Mouse (Mus musculus): Measurements from ENCODE around the gene Zfp277.

Zfp277 gene

DNA sequence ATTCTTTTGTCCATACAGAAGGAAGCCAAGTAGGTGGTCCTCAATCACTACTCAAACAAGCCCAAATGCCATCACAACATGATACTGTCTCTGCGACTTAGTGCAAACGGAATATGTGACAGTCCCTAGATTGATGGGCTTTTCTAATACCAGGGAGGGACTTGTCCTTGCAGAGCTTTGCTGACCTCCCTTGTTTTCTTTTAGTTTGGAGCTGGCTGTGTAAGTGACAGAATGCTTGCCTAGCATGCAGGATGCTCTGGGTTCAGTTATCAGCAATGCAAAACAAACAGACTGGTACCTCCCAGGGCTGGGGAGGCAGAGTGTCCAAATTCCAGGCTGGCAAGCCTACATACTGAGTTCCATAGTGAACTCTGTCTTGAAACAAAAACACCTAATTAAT is 7.7 kb downstream of the Zfp277 start:
- DNase-seq: peak; percentile 44

DNA sequence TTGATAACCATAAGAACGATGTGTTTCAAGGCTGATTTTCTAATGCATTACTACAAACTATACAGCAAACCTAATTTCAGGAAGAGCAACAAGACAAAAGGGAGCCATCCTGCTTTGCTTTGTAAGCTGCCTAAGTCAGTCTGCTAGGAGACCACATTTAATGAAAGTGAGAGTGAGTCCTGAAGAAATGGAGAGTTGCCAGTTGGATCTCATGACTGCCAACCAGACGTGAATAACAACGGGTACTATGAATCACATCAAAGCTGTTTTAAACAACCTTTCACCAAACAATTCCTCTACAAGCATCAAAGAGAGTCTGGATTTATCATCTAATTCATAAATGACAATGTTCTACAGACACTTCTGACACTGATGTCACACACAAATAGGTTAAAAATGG is 11.6 kb downstream of the Zfp277 start:
- no peak for DNase-seq

DNA sequence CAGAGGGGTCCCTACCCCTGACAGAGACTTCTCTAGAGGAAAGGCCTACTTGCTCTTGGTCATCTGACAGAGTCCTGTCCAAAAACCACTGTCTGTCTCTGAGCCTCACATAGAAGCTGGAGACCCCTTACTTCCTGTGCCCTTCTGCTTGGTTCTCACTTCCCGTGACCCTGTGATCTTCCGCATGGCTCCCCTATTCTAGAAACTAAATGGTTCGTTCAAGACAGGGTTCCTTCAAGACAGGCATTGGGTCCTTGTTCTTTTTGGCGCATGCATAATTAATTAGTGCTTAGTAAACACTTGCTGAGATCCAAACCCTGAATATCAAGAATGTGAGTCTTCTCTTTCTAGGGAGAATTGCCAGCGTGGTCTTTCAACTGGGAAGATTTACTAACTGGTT is 14.6 kb downstream of the Zfp277 start:
- DNase-seq: no peak

DNA sequence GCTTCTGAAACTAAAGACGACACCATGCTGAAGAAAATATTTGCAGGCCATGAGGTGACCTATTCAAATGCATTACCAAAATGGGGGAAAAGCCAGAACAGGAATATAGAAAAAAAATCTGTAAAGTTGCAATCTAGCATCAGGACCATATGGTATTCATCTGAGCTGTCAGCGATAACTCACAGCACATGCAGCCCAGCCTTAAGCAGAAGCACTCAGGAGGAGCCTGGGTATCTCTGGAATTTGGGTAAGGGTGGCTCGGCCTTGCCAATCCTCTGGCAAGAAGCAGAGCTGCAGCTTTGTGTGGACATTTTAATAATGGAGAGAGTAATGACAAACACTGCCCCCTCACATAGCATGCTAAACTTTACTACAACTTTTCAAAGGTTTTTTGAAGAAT is 15.7 kb downstream of the Zfp277 start:
- peak; percentile 50 for DNase-seq

DNA sequence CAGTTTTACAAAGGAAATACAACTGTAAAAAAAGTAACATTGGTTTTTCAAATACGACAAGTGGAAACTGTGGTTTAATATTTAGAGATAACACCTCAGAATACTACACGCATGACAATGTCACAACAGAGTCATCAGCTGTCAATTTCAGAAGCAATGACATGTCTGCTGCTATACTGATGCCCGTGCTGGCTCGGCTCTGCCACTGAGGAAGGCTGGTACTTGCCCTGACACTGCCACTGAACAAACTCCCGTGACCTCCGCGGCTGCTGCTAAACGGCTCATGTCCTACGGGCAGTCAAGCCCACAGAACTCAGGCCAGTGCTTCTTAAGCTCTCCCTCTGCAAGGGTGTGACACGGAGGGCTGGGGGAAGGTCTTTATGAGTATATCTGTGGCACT is 18.1 kb downstream of the Zfp277 start:
- DNase-seq: no peak

- DNase-seq: no peak
Observed at GRCm38 (mm10) chr12:40424991-40425390, 20.7 kb downstream of the Zfp277 start.

DNA sequence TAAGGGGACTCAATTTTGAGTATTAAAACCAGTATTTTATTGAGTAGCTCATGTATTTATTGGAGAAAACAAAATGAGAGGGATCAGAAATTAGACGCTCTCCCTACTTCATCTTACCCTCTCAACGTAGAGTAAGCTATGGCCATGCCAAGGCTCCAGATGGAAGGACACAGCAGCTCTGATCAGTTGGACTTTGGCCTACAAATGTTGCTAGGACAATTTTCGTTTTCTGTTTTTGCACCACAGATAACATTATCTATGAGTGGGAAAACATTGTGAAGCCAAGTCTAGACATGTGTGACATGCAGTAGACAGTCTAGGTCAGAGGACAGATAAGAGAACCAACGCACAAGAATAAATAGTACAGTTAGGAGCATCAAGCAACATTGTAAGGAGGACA is 28.4 kb downstream of the Zfp277 start:
- no peak for DNase-seq

DNA sequence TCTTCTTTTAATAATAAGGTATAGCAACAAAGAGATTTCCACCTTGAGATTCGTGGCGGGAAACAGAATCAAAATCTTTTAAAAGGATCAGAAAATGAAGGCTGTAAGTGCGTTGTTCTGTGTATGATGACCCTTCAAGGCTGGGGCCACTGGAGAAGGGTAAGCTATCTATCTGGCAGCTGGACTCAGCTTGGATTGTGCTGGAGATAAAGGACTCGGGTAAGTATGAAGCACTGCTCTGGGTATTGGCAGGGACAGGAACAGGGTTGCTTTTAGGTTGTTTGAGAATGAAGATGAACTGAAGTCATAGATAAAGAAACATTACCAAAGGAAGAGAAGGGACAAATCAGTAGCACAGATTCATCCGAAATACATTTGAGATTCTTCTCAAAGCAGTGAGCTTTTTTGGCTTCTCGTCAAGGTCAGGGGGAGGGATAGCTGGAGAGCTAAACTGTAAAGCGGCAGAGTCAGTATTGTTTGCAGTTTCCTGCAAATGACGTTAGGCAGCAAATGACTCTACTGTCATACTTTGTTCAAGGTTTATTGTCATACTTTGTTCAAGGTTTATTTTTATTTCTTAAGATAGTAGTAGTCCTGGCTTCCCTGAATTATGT is 30.3 kb downstream of the Zfp277 start:
- DNase-seq: no peak

DNA sequence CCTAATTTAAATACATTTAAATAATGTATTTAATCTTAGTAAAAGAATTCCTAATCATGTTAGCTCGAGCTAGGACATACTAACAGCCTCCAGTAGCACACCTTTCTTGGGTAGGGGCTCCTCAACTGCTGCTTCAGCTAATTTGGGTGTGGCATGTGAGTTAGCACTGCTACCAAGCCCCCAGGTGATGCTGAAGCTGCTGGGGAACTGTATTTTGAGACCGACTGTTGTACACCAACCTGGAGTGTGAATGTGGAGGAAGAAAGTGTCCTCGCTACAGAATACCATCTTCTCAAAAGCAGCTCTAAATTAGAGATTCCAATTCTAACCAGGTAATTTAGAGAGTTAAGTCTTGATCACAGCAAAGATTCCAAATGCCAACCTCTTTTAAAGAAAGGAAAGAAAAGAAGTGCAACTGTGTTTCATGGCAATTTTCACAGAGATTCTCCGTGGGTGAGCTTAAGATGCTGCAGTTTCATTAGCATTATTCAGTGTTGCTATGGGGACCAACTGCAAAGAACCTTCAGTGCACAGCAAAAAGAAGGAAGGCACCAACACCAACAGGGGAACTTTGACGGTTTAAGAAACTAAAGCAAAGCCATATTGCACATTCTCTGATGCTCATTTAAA is 30.9 kb downstream of the Zfp277 start:
- DNase-seq: peak; percentile 15

DNA sequence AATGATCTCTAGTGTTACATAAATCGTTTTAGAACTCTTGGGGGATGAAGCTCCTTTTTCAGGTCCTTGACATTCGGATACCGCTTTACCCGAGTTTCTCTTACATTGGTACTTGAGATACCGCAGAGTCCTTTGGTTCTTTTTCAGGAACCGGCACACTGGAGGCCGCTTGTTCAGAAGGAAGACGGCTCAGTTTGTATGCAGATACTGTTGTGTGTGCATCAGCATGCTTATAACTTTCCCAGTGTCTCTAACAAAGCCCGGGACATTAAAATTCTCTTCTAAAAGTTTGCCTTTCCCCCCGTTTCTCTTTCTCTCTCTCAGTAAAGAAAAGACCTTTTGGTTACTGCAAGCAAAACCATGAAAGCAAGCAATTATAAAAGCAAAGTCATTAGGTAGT is 45.9 kb downstream of the Zfp277 start:
- no peak for DNase-seq

- DNase-seq: no peak
Observed at GRCm38 (mm10) chr12:40399386-40399785, 46.3 kb downstream of the Zfp277 start.

DNA sequence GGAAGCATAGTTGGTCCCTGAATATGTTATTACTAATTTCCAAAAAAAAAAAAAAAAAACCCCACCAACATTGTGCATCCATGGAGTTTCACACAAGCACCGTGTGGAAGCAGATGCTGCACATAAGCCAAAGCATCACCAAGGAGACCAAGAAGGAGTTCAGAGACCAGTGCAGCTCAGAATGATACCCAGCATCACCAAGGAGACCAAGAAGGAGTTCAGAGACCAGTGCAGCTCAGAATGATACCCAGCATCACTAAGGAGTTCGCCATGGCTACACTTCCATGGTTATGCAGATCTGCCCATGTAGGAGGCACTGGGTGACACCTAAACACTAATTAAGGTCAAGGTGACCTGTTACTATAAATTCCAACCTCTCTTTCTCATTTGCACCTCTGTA is 46.8 kb downstream of the Zfp277 start:
- no peak for DNase-seq

- no peak for DNase-seq
Observed at GRCm38 (mm10) chr12:40392869-40393268, 52.8 kb downstream of the Zfp277 start.

GRCm38 (mm10) chr12:40391262-40391661 is 54.4 kb downstream of the Zfp277 start:
- no peak for DNase-seq

GRCm38 (mm10) chr12:40387786-40388185 is 57.9 kb downstream of the Zfp277 start:
- no peak for DNase-seq

- no peak for DNase-seq
Observed at GRCm38 (mm10) chr12:40385301-40385700, 60.4 kb downstream of the Zfp277 start.

DNA sequence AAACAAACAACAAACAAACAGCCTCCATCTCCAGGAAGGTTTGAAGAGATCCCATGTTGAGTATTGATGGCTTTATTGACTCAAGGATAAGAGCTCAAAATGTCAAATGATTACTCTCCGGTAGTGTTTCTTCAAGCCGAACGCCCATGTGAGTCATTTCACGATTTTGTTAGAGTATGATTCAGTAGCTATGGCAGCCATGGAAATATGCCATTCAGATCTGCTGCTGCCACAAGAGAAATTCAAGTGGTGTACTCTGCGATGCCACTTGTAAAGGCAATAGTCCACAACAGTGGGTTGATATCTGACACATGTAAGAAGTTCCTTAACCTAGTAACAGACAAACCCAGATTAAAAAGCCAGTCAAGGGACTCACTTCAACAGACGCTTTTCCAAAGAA is 62.0 kb downstream of the Zfp277 start:
- DNase-seq: no peak

DNA sequence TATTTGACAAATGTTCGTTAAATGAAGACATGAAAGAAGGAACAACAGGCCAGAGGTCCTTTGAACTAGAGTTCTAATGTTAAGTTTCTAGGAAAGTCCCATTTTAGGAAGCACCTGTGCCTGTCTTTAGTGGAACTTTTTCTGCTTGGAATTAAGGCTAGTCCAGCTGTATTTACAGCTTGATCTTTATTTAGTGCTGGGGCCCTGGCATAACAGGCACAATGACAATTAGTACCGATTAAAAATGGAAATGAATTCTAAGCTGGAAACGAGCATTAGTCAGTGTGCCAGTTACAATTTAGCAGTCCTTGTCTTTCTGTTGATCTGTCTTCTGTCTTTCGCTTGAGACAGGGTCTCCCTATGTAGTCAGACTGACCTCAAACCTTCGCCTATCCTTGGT is 63.2 kb downstream of the Zfp277 start:
- DNase-seq: no peak

DNA sequence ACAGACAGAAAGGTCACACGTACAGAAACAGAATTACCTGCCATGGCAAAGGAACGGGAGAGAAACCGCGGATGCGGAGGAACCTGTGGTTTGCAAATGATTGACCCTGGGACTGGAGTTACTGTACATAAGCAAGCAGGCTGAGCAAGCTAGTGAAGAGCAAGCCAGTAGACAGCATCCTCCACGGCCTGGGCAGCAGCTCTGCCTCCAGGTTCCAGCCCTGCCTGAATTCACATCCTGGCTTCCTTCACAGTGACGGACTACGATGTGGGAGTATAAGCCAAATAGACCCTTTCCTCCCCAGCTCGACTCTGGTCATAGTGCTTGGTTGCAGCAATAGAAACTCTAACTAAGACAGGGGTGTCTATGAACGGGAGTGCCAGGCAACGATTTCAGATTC is 63.9 kb downstream of the Zfp277 start:
- DNase-seq: no peak

GRCm38 (mm10) chr12:40381173-40381801 is 64.4 kb downstream of the Zfp277 start:
- no peak for DNase-seq

- no peak for DNase-seq
Observed at GRCm38 (mm10) chr12:40379538-40379923, 66.2 kb downstream of the Zfp277 start.

DNA sequence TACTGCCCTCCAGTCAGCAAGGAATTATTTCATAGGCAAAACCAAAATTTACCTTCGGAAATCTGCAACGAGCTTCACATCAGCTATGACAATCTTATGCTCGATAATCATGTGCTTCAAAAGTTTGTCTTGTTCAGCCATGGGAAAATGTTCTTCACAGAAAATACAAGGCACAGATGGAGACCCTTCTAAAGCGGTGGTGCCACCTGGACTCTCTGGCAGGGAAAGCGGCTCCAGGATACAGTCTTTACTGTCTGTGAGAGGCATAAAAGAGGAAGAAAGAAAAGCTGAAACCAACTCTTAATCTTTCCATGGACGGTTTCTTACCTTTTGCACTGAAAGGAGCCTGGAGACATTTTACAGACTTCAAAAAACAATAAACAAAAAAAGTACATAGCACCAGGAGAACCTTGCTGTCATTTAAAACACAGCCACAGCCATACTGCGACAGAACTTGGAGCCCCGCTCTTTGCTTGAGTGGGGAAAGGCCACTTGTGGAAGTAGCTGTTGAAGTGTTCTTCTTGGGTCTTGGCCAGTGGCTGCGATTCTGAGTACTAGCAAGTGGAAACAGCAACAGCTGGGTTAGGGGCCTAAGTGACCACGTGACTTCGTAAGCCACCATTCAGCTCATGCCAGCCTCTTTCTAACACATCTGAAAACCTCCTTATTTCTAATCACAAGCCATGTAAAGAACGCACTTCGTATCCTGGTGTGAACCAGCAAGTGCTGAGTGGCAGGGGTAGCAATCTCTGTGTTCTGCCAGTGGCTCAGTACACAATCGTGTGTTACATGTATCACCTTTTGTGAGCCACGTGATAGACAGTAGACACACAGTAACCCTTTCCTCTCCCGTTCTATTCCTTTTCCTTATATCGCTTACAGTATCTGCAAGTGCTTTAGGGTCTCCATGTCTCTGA is 66.8 kb downstream of the Zfp277 start:
- DNase-seq: no peak

DNA sequence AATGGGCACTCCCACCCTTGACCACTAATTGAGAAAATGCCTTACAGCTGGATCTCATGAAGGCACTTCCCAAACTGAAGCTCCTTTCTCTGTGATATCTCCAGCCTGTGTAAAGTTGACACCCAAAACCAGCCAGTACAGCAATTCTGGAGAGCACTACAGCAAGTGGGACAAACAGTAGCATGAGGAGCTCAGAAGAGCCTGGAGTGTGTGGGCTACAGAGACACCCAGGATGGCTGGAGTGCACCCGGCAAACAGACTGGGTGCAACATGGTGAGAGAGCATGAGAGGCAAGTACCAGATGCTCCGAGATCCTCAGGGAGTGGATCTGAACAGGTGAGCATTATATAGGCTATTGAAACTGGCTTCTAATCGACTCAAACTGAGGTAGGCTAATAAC is 93.8 kb downstream of the Zfp277 start:
- DNase-seq: no peak

- no peak for DNase-seq
Observed at GRCm38 (mm10) chr12:40348251-40348650, 97.5 kb downstream of the Zfp277 start.
